Mouse (Mus musculus) heart, postnatal 36 days (tissue): ENCODE data around the gene Nt5c1a. TPM values are rescaled to one million over a fixed set of nuclear protein-coding genes. Genes with fewer than 3 reads are reported as not detected.

Experiments used
- DNase-seq, 2 experiments: peaks; one replicate each; pipeline ENCODE4 v3.0.0; 2021 to 2022
- intact Hi-C: fragments of 180-260 bp; cut with DNase I; formaldehyde crosslinking; loops from one replicate; pipeline ENCODE4 v1.15.1; 2025
- total RNA-seq, 2 experiments: library from RNA; stranded (reverse); gene quantifications; 2 replicates each; pipeline ENCODE4 v1.2.3; 2021

The Nt5c1a gene
- total RNA-seq, 2 experiments from 2014 or later: 45.5 to 58.6 TPM

DNA sequence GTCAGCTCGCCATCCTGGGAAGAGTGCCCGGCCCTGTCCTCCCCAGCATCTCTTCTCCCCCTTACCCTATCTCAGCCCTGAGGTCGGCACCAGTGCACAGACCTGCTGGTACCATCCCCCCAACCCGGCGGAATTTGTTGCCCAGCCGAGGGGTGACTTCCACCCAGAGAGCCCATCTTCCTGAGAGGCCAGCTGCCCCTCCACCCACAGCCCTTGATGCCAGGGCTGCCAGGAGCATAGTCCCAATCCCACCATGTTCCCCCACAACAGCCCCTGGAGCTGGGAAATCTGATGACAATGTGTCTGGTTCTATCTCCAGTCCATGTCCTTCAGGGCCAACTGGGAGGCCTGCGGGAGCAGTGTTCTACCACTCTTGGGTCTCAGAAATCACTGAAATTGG lies 44.9 kb downstream of the Nt5c1a start:
- intact Hi-C loops: no loop called here
- no peak for DNase-seq

DNA sequence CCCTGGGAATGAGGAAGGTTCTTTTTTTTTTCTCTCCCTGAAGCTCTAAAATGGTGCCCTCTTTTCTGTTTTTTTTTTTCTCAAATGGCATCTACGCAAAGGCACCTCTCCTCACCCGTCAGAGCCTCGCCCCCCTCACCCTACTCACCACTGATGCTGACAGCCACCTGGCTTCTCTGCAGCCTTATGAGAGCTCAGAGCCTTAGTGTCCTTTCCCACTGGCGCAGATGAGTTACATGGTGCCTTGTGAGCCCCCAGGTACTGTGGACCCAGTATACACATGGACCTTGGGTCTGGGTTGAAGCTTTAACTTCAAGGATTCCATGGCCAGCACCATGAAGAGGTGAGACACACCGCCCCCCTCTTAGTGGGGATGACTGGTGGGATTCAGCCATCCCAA lies 45.3 kb downstream of the Nt5c1a start:
- no peak for DNase-seq
- intact Hi-C loops: no loop called here

- DNase-seq: peak; percentile 42 to 61
- intact Hi-C loops: no loop called here
Observed at GRCm38 (mm10) chr4:123247147-123247880, 46.0 kb downstream of the Nt5c1a start.

DNA sequence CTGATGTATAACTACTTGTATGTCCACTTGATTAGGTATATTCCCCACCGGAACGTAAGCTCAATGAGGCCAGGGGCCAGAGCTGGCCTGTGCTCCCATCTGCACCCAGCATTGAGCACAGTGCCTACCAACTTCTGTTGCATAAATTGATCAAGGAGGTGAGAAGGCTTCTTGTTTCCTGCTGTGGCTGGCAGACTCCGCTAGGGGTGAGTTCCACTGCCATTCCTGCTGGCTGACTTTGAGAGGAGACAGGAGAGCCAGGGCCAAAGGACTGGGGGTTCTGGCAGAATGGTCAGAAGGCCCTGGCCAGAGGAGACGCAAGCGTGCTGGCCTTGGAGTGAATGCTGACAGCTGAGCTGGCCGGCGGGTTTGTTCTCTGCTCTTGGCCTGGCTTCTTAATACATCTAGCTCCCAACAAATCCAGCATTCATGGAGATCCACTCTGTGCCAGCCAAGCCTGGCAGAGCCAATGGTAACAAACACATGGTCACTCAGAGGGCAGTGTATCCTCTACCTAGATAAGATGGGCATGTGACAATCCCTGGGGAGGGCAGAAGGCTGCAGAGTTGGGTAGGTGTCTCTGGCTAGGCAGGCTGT lies 47.8 kb downstream of the Nt5c1a start:
- intact Hi-C loops: no loop called here

DNA sequence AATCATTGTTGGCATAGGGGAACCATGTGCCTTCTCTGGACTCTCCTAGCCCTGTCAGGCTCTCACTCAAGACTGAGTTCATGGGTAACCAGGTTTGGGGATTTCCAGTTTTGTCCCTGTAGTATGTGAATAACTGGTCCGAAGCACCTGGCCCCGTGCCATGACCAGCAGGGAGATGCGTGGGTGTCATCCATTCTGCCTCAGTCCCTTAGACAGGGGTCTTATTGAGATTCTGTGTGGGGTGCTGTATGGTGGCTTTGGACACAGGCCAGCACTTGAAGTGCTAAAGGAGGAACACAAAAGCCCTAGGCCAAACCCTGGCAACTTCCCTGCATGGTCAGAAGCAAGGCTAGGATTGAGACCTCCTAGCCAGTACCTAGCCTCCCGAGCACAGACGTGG lies 50.9 kb downstream of the Nt5c1a start:
- intact Hi-C loops: no loop called here
- no peak for DNase-seq

More for the DNA sequence above, 47.8 kb downstream of the Nt5c1a start:
- peak; percentile 75 to 82 for DNase-seq

- intact Hi-C loops: loop anchor here (1.0 to 2.0 kb wide), 2 partner anchors 35 to 100 kb away; no protein-coding TSS in a partner anchor
- no peak for DNase-seq
Observed at GRCm38 (mm10) chr4:123254617-123255016, 53.3 kb downstream of the Nt5c1a start.

- no peak for DNase-seq
- intact Hi-C loops: no loop called here
Observed at GRCm38 (mm10) chr4:123260071-123260746, 58.9 kb downstream of the Nt5c1a start.

GRCm38 (mm10) chr4:123261721-123262401 lies 60.6 kb downstream of the Nt5c1a start, which contains the start of gene Pabpc4:
Gene Pabpc4 (plus strand): TSS chr4:123262351.
- intact Hi-C loops: no loop called here
- no peak for DNase-seq

Other genes with a start within 250 kb of the Nt5c1a start
- under 1 TPM in 1 of 2 experiments, not detected in 1; 0.42 TPM for gene Mfsd2a, start 240.3 kb upstream of the Nt5c1a start, total RNA-seq
- under 1 TPM; 0.14 to 0.31 TPM for gene Mycl, start 205.9 kb upstream of the Nt5c1a start, total RNA-seq
- gene Trit1, start 184.9 kb upstream of the Nt5c1a start, total RNA-seq: 1 to 10 TPM; 6.0 to 7.3 TPM
- not detected for gene Bmp8b, start 96.3 kb upstream of the Nt5c1a start, total RNA-seq
- not detected for gene Oxct2b, start 85.2 kb upstream of the Nt5c1a start, total RNA-seq
- 10 to 100 TPM; 23.0 to 23.9 TPM for gene Ppie, start 61.6 kb upstream of the Nt5c1a start, total RNA-seq
- gene Hpcal4, start 18.3 kb upstream of the Nt5c1a start, total RNA-seq: under 1 TPM; 0.08 TPM
- 10 to 100 TPM; 19.5 to 20.7 TPM for gene Heyl, start 32.1 kb downstream of the Nt5c1a start, total RNA-seq
- gene Pabpc4, start 60.8 kb downstream of the Nt5c1a start, total RNA-seq: 100 to 1,000 TPM; 325 to 393 TPM
- not detected for gene Oxct2a, start 122.1 kb downstream of the Nt5c1a start, total RNA-seq
- gene Bmp8a, start 141.7 kb downstream of the Nt5c1a start, total RNA-seq: under 1 TPM in 1 of 2 experiments, not detected in 1; 0.14 TPM